Mouse (Mus musculus): ENCODE results near the gene Olfr516. TPM values are rescaled to one million over a fixed set of nuclear protein-coding genes. Genes with fewer than 3 reads are reported as not detected.
"Not testable (repeated sequence)": the region's sequence is repeated elsewhere in the genome, so short reads cannot be mapped to it uniquely, and the experiment has no call there.

The Olfr516 gene
- not detected for total RNA-seq (2021)
- long read RNA-seq, experiment 1: 0 reads
- long read RNA-seq, experiment 2: 0 reads

DNA sequence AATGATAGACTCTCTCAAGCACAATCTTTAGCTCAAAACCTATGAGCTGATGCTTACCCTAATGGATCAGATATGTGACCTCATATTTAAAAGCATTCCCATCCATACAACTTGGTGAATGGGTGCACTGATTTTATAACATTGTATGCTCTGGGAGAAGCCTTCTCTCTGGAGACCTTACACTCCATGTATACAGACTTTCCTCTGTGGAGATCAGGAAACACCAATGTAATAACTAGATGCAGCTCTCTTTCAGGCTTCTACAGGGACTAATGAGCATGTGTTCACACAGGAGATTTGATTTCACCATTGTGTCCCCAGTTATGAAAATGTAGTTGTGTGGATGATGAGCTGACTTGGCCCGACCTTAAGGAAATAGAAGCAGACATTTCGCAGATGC is at the start of gene Olfr516:
Gene Olfr516, minus strand, starts transcription at position 101 of the 400 bp plus-strand sequence.
- DNase-seq: no peak

- DNase-seq: no peak
Measured at GRCm38 (mm10) chr7:108894320-108894719, 44.0 kb upstream of the Olfr516 start, which contains the start of gene Olfr519. Olfr519 (minus strand) TSS chr7:108894420.

- no peak for DNase-seq
Measured at GRCm38 (mm10) chr7:108884906-108885305, 34.6 kb upstream of the Olfr516 start, which contains the start of gene Olfr518. Olfr518 (minus strand) TSS chr7:108885006.

DNA sequence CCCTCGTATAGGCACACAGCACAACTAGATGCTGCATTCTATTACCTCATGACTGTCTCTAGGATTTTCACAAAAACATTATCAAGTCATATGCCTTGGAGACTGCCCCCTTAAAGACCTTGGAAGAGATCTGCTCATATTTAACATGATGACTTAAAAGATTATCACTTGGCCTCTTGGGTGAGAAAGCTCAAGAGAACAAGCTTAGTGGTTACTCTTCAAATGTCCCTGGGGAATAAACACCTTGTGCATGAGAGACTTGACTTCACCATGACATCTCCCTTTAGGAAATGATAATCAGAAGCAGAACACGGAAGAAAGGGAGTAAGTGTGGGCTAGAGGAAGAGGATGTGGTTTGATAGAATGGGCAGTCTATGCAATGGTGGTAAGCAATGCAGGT is 21.9 kb upstream of the Olfr516 start, which contains the start of gene Olfr517:
Gene Olfr517, minus strand, starts transcription at position 101 of the 400 bp plus-strand sequence.
- no peak for DNase-seq

GRCm38 (mm10) chr7:108825897-108826296 is 24.4 kb downstream of the Olfr516 start, which contains the start of gene Olfr514:
Olfr514 (minus strand) TSS chr7:108825997.
- DNase-seq: no peak

GRCm38 (mm10) chr7:108814593-108815215 is 35.6 kb downstream of the Olfr516 start:
- not testable (repeated sequence) for DNase-seq

GRCm38 (mm10) chr7:108797205-108797933 is 53.0 kb downstream of the Olfr516 start:
- no peak for DNase-seq

Other genes starting within 250 kb of the Olfr516 start
- not detected for gene Olfr506, start 239.7 kb downstream of the Olfr516 start, total RNA-seq (2021)
- not detected for gene Olfr507, start 228.7 kb downstream of the Olfr516 start, total RNA-seq (2021)
- not detected for gene Olfr508, start 220.5 kb downstream of the Olfr516 start, total RNA-seq (2021)
- gene Olfr509, start 198.6 kb downstream of the Olfr516 start, total RNA-seq (2021): not detected
- not detected for gene Olfr510, start 184.1 kb downstream of the Olfr516 start, total RNA-seq (2021)
- gene Olfr512, start 137.2 kb downstream of the Olfr516 start, total RNA-seq (2021): not detected
- not detected for gene Olfr513, start 99.6 kb downstream of the Olfr516 start, total RNA-seq (2021)
- gene Olfr514, start 24.5 kb downstream of the Olfr516 start, total RNA-seq (2021): not detected
- not detected for gene Olfr517, start 21.9 kb upstream of the Olfr516 start, total RNA-seq (2021)
- not detected for gene Olfr518, start 34.5 kb upstream of the Olfr516 start, total RNA-seq (2021)
- not detected for gene Olfr519, start 43.9 kb upstream of the Olfr516 start, total RNA-seq (2021)
- gene Nlrp10, start 79.6 kb upstream of the Olfr516 start, total RNA-seq (2021): 1 to 10 TPM in 1 of 2 experiments, under 1 TPM in 1; 0.75 to 1.6 TPM
- gene Eif3f, start 83.9 kb upstream of the Olfr516 start, total RNA-seq (2021): 10 to 100 TPM; 86.5 to 98.1 TPM
- gene Tub, start 99.8 kb upstream of the Olfr516 start, total RNA-seq (2021): under 1 TPM; 0.69 to 0.70 TPM
- 1 to 10 TPM; 1.6 to 1.7 TPM for gene Ric3, start 232.8 kb upstream of the Olfr516 start, total RNA-seq (2021)